Mouse (Mus musculus) urinary bladder, postnatal 4 days (tissue): Measurements from ENCODE around the gene Lcp2.

Experiments used
- DNase-seq, 2 experiments: peaks; one replicate each; pipeline ENCODE4 v3.0.0; 2021 to 2022; ENCODE audit warnings: low spot score in 2 of 2

Lcp2 gene

DNA sequence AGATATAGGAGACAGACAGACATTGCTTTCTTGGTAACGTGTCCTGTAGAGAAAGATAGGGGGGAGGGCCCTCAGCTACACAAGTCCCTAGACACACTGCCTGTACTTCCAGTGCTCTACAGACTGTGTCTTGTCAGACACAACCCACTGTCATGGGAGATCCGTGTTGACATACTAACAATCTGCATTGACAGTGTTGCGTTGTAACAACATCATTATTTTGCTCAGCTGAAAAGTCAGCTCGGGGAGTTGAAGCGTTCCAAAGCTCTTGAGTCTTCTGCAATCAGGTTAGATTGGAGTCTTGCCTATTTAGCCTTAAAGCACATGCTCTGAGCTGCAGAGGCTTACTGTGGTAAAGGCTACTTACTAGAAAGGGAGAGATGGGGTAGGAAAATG lies 820 bp downstream of the Lcp2 start:
- no peak for DNase-seq

GRCm38 (mm10) chr11:34048375-34049124 lies 1.8 kb downstream of the Lcp2 start:
- no peak for DNase-seq

- no peak for DNase-seq
These were observed 2.3 kb downstream of the Lcp2 start for GRCm38 (mm10) chr11:34049125-34049379.

DNA sequence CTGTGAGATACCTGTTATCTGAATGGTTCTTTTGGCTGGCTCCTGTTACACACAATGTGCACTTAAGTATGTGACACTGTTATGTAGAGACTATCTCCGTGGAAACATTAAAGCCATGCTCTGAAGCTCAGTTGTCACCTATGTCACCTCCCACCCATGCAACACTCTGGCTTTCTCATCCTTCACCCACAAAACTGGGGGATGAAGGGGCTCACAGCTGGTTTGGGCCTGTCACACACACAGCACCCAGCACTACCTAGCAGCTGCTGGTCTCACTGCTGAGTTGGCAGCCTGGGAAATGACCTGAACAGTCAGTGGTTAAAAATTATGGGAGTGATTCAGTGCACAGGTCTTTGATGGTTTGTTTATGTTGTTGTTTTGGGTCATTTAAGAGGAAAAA lies 3.3 kb downstream of the Lcp2 start:
- DNase-seq, result no peak

DNA sequence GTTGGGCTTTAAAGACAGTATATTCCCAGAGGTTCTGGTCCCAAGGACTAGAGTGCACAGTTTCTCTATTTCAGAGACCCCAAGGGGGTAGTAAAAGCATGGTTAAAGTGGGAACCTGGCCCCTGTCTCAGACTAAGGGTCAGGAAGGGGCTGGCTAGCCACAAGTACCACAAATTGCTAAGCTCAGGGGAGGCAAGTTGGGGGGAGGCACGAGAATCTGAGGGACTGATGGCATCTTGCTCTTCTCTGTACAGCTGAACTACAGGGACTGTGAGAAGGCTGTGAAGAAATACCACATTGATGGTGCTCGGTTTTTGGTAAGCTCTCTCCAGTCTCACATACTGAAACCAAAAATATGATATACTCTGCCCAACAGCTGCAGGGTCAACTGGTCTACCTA lies 3.9 kb downstream of the Lcp2 start:
- DNase-seq, result no peak

GRCm38 (mm10) chr11:34053031-34053818 lies 6.5 kb downstream of the Lcp2 start:
- DNase-seq, result no peak

GRCm38 (mm10) chr11:34054031-34054727 lies 7.5 kb downstream of the Lcp2 start:
- DNase-seq, result no peak

- DNase-seq, result no peak
These were observed 10.0 kb downstream of the Lcp2 start for GRCm38 (mm10) chr11:34056715-34057114.

- no peak for DNase-seq
These were observed 11.6 kb downstream of the Lcp2 start for GRCm38 (mm10) chr11:34058332-34058731.

GRCm38 (mm10) chr11:34058960-34059359 lies 12.2 kb downstream of the Lcp2 start:
- no peak for DNase-seq

DNA sequence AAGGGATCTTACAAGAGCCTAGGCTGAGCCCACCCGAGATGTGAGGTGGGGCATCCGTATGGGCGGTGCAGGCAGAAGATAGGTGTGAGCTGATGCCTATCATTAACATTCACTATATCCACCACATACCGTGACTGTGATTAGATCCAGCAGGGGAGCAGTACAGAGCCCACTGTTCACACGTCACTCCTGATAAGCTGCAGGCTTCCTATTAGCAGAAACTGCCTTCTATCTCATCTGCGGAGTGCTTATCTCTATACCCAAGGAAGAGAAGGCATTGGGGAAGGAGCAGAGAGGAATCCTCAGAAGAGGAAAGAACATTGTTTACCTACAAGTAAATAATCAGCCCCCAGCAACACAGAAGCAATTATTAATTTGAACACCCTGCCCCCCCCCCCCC lies 15.0 kb downstream of the Lcp2 start:
- DNase-seq, result no peak

DNA sequence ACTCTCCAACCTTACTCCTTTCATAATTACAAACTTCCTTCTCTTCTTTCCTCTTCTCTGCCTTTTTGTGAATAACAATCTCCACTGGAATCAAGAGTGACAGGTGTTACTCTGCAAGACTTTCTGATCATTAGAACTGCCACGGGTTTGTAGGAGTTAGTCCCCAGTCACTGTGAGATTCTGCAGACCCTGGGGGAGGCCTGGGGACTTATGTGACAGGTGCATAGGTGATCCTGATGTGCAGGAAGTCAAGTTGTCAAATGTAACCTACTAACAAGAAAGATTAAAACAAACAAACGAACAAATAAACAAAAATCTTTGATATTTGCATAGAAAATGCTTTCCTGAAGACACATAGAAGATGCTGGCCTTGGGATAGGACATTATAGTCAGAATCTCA lies 16.5 kb downstream of the Lcp2 start:
- no peak for DNase-seq

GRCm38 (mm10) chr11:34063702-34064485 lies 17.2 kb downstream of the Lcp2 start:
- no peak for DNase-seq

DNA sequence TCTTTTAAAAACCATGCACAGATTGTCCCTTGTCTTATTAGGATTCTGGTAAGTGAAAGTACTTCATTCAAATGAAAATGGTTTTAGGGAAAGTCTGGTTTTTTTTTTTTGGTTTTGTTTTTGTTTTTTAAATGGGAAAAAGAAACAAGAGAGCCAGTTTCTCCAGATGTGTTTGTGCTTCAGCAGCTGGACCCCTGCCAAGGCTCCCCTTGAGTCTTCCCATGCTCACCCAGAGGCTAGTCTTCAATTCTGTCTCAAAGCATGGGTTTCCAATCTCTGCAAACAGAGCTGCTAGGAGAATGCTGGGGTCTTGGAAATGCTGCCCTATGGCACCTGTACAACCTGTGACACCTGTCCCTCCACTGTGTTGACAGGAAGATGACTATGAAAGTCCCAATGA lies 23.9 kb downstream of the Lcp2 start:
- DNase-seq, result no peak

- no peak for DNase-seq
These were observed 25.6 kb downstream of the Lcp2 start for GRCm38 (mm10) chr11:34072309-34072708.

- peak; percentile 31 to 70 for DNase-seq
These were observed 27.1 kb downstream of the Lcp2 start for GRCm38 (mm10) chr11:34073776-34074175.

GRCm38 (mm10) chr11:34077870-34078269 lies 31.1 kb downstream of the Lcp2 start:
- no peak for DNase-seq

DNA sequence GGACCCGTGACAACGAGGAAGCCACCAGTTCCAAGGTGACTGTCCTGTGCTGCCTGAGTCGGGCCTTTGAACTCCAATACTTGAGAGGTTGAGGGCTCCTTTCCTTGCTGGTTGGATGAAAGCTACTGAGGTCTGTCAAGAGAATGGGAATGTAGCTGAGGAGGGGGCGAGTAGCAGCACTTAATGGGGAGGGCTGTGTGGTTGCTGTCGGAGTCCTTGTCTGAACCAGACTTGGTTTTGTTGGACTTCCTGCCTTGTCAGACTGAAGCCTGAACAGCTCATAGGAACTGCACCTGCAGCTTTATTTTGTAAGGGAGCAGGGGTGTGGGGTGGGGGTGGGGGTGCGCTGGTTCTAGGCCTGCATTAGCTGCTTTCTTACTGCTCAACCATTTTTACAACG lies 31.9 kb downstream of the Lcp2 start:
- DNase-seq, result no peak

- DNase-seq, result no peak
These were observed 33.1 kb downstream of the Lcp2 start for GRCm38 (mm10) chr11:34079542-34080464.

DNA sequence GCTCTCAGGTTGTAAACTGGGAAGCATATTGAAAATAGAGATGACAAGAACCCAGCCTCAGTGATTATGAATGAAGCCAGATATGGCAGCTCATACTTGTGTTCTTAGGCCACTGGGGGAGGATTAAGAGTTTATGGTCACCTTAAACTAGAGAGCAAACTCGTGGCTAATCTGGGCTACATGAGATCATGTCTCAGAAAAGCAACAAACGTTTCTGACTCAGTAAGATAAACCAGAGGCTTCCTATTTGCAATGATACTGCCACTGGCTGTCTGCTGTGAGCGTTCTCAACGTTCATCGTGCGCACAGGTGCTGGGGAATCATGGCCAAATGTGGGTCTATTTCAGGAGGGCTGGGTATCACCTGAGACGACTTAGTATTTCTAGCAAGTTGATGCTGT lies 37.1 kb downstream of the Lcp2 start:
- no peak for DNase-seq

GRCm38 (mm10) chr11:34084639-34085038 lies 37.9 kb downstream of the Lcp2 start:
- no peak for DNase-seq
